Mouse (Mus musculus) heart, embryonic 16.5 days (tissue): ENCODE data around the gene Gm5737. TPM values are rescaled to one million over a fixed set of nuclear protein-coding genes. Genes with fewer than 3 reads are reported as not detected.

Experiments
- ATAC-seq: fragments of 200-750 bp; cut with Nextera tagmentation; replicated peaks from 2 replicates; pipeline ENCODE4 v1.8.0; 2017; ENCODE audit warnings: moderate number of reproducible peaks; ENCODE audit not compliant: insufficient read depth, low FRiP score; ENCODE audit errors: extremely low read depth
- H3K27ac ChIP-seq: fragments of 300-500 bp; sonication (generic); 2 replicates; pipeline ENCODE4 v1.5.1; 2014; ENCODE audit warnings: mild to moderate bottlenecking, low read length, control low read depth, moderate library complexity
- H3K27me3 ChIP-seq: fragments of 300-500 bp; sonication (generic); 2 replicates; pipeline ENCODE4 v1.6.1; 2014; ENCODE audit warnings: low read length, mixed read lengths; ENCODE audit not compliant: control insufficient read depth, insufficient read depth
- H3K36me3 ChIP-seq: fragments of 300-500 bp; sonication (generic); 2 replicates; pipeline ENCODE4 v1.6.1; 2014; ENCODE audit not compliant: control insufficient read depth, insufficient read depth
- H3K4me1 ChIP-seq: fragments of 300-500 bp; sonication (generic); 2 replicates; pipeline ENCODE4 v1.6.1; 2014; ENCODE audit warnings: low read length, mixed read lengths; ENCODE audit not compliant: control insufficient read depth, insufficient read depth
- H3K4me2 ChIP-seq: fragments of 300-500 bp; sonication (generic); 2 replicates; pipeline ENCODE4 v1.6.1; 2014; ENCODE audit warnings: low read depth, mild to moderate bottlenecking, control low read depth, low read length
- H3K4me3 ChIP-seq: fragments of 300-500 bp; sonication (generic); 2 replicates; pipeline ENCODE4 v1.5.1; 2014; ENCODE audit warnings: mild to moderate bottlenecking, control low read depth, low read length
- H3K9ac ChIP-seq: fragments of 300-500 bp; sonication (generic); 2 replicates; pipeline ENCODE4 v1.6.1; 2014; ENCODE audit warnings: low read length, control low read depth
- H3K9me3 ChIP-seq: fragments of 300-500 bp; sonication (generic); replicated peaks from 2 replicates; pipeline ENCODE4 v1.6.1; 2016; ENCODE audit warnings: low read length; ENCODE audit not compliant: control insufficient read depth
- WGBS: fragments of 180-500 bp; shearing (Covaris S2); extraction: QIAGEN DNeasy Blood & Tissue Kit; methylation state at CpG from one replicate; pipeline ENCODE4 v1.1.7; 2014; 5-methylcytosine and 5-hydroxymethylcytosine counted together
- polyA plus RNA-seq: library from polyadenylated mRNA; unstranded; fragments of >200 nt; fragmentation: Nextera tagmentation; extraction: Ambion mirVana; gene quantifications from 2 replicates; pipeline ENCODE4 v1.2.1, GENCODE M21; 2015

Gm5737 gene
- polyA plus RNA-seq, 1 experiment from 2014 or later: not detected

GRCm38 (mm10) chr7:120878271-120878670, 66.1 kb downstream of the Gm5737 start:
- H3K27me3 ChIP-seq: no peaks in the 10 kb centered on the region

DNA sequence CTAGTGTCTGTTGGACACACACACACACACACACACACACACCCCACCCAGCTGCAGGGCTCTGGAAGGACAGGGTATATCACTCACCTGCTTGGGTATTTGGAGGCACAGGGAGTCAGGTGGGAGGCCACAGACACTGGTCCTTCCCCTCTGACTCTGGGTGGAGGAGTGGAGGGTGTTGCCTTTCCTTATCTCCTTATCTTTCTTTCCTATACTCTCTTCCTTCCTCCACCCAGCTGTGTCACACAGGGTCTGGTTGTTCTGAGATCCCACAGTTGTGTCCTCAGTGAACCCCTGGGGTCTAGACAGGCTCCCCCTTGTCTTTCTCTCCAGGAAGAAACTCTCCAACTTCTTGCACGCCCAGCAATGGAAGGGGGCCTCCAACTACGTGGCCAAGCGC, 67.8 kb downstream of the Gm5737 start:
- H3K9me3 ChIP-seq: no peaks in the 10 kb centered on the region
- WGBS: 78% methylated on average over 3 of the region's 3 CpGs
- H3K4me2 ChIP-seq: no peak overlapping the region
- peaks cover 26% of the 10 kb centered on the region for H3K36me3 ChIP-seq
- H3K4me3 ChIP-seq: no peak overlapping the region
- no peaks in the 10 kb centered on the region for H3K27me3 ChIP-seq
- H3K4me1 ChIP-seq: peaks cover 6% of the 10 kb centered on the region
- no peak overlapping the region for H3K27ac ChIP-seq
- H3K9ac ChIP-seq: no peak overlapping the region
- no peak for ATAC-seq

More at GRCm38 (mm10) chr7:120878271-120878670, 66.1 kb downstream of the Gm5737 start:
- WGBS: 67% methylated on average over 6 of the region's 6 CpGs
- Histone ChIP-seq H3K36me3 (peaks cover 13% of the 10 kb centered on the region), H3K27ac (no peak overlapping the region), H3K4me1 (peaks cover 8% of the 10 kb centered on the region), H3K9ac (no peak overlapping the region), H3K9me3 (no peaks in the 10 kb centered on the region), H3K4me2 (no peak overlapping the region), H3K4me3 (no peak overlapping the region)
- ATAC-seq: no peak

GRCm38 (mm10) chr7:120880770-120881169, 68.6 kb downstream of the Gm5737 start:
- Histone ChIP-seq H3K9ac (no peak overlapping the region), H3K4me3 (no peak overlapping the region), H3K9me3 (no peaks in the 10 kb centered on the region), H3K4me2 (no peak overlapping the region), H3K27me3 (no peaks in the 10 kb centered on the region), H3K27ac (no peak overlapping the region), H3K4me1 (peaks cover under 1% of the 10 kb centered on the region; the same call in 1 of the 2 replicates), H3K36me3 (peaks cover 31% of the 10 kb centered on the region)
- WGBS: over 99% methylated on average over 4 of the region's 4 CpGs
- no peak for ATAC-seq

Other genes starting within 250 kb of the Gm5737 start
- gene Uqcrc2, start 177.2 kb upstream of the Gm5737 start, polyA plus RNA-seq: 524 and 529 TPM in 2 replicates
- 0.30 and 0.46 TPM in 2 replicates for gene Pdzd9, start 142.0 kb upstream of the Gm5737 start, polyA plus RNA-seq
- 6.9 and 8.5 TPM in 2 replicates for gene Mosmo, start 134.7 kb upstream of the Gm5737 start, polyA plus RNA-seq
- gene Vwa3a, start 73.0 kb upstream of the Gm5737 start, polyA plus RNA-seq: 1.0 TPM in 2 replicates
- 35.8 and 42.5 TPM in 2 replicates for gene Eef2k, start 30.5 kb downstream of the Gm5737 start, polyA plus RNA-seq
- gene Polr3e, start 105.4 kb downstream of the Gm5737 start, polyA plus RNA-seq: 21.4 and 22.1 TPM in 2 replicates
- 11.7 and 12.1 TPM in 2 replicates for gene Cdr2, start 169.9 kb downstream of the Gm5737 start, polyA plus RNA-seq
- gene Mfsd13b, start 170.1 kb downstream of the Gm5737 start, polyA plus RNA-seq: 0.11 and 0.50 TPM in 2 replicates
- 89.3 and 92.3 TPM in 2 replicates for gene Mettl9, start 222.1 kb downstream of the Gm5737 start, polyA plus RNA-seq